Mouse (Mus musculus) liver, postnatal 0 days (tissue): ENCODE measurements around the gene Mup20. TPM values are rescaled to one million over a fixed set of nuclear protein-coding genes. Genes with fewer than 3 reads are reported as not detected.
"Not testable (repeated sequence)": the region's sequence is repeated elsewhere in the genome, so short reads cannot be mapped to it uniquely, and the experiment has no call there.

Source experiments
- ATAC-seq: fragments of 200-750 bp; cut with Nextera tagmentation; 2 replicates; pipeline ENCODE4 v1.8.0; 2017; ENCODE audit warnings: mild to moderate bottlenecking, moderate library complexity
- DNase-seq: peaks from one replicate; pipeline ENCODE4 v3.0.0-alpha.2; 2016
- H3K27ac ChIP-seq: fragments of 300-500 bp; sonication (generic); 2 replicates; pipeline ENCODE4 v1.5.1; 2014; ENCODE audit warnings: antibody characterized with exemption, moderate library complexity, mild to moderate bottlenecking, low read depth
- H3K27me3 ChIP-seq: fragments of 300-500 bp; sonication (generic); 2 replicates; pipeline ENCODE4 v1.6.1; 2014; ENCODE audit warnings: low read length, control low read depth, mixed read lengths; ENCODE audit not compliant: insufficient read depth
- H3K36me3 ChIP-seq: fragments of 300-500 bp; sonication (generic); replicated peaks from 2 replicates; pipeline ENCODE4 v1.6.1; 2014; ENCODE audit warnings: mild to moderate bottlenecking, control low read depth, low read length, moderate library complexity, mixed read lengths; ENCODE audit not compliant: insufficient read depth
- H3K4me1 ChIP-seq: fragments of 300-500 bp; sonication (generic); 2 replicates; pipeline ENCODE4 v1.6.1; 2014; ENCODE audit warnings: antibody characterized with exemption, mild to moderate bottlenecking, control low read depth; ENCODE audit not compliant: insufficient read depth
- H3K4me2 ChIP-seq: fragments of 300-500 bp; sonication (generic); 2 replicates; pipeline ENCODE4 v1.6.1; 2014; ENCODE audit warnings: low read depth, mild to moderate bottlenecking, low read length, moderate library complexity, mixed read lengths
- H3K4me3 ChIP-seq: fragments of 300-500 bp; sonication (generic); 2 replicates; pipeline ENCODE4 v1.5.1; 2014; ENCODE audit warnings: low read depth, low read length
- H3K9ac ChIP-seq: fragments of 300-500 bp; sonication (generic); replicated peaks from 2 replicates; pipeline ENCODE4 v1.6.1; 2014; ENCODE audit warnings: mild to moderate bottlenecking, moderate library complexity
- H3K9me3 ChIP-seq: fragments of 300-500 bp; sonication (generic); 2 replicates; pipeline ENCODE4 v1.6.1; 2016; ENCODE audit warnings: mild to moderate bottlenecking, control low read depth, low read length, mixed read lengths
- CTCF ChIP-seq: sonication (generic); IDR thresholded peaks from 2 replicates; pipeline ENCODE4 v1.5.1; 2016; ENCODE audit warnings: antibody characterized with exemption, low read depth
- EP300 ChIP-seq: IDR thresholded peaks from 2 replicates; pipeline ENCODE4 v1.6.1; 2016; ENCODE audit warnings: antibody characterized with exemption, low read depth, mild to moderate bottlenecking
- WGBS: fragments of 180-500 bp; shearing (Covaris S2); extraction: QIAGEN DNeasy Blood & Tissue Kit; methylation state at CpG from one replicate; pipeline ENCODE4 v1.1.7; 2014; ENCODE audit not compliant: insufficient replicate concordance; 5-methylcytosine and 5-hydroxymethylcytosine counted together
- polyA plus RNA-seq: library from polyadenylated mRNA; unstranded; fragments of >200 nt; fragmentation: Nextera tagmentation; extraction: Ambion mirVana; gene quantifications from 2 replicates; pipeline ENCODE4 v1.2.1, GENCODE M21; 2015

Gene Mup20
- polyA plus RNA-seq, 1 experiment from 2014 or later, result 0.23 TPM

DNA sequence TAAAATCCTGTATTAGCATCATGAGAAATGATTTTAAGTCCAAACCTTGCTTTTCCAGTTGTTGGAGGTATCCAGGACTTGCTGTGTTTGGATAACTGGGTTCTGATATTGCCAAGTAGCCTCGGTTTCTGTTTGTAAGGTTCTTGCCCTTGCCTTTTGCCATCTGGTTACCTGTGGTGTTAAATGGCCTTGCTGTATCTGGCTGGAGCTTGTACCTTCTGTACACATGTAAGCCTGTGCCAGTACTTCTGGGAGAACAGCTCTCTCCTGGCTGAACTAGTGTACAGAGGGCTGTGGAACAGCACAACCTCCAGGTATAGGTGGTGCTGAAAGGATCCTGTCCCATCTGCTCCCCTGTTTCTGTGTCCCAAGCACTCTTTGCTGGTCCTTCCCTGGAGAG is 27.7 kb downstream of the Mup20 start:
- Histone ChIP-seq H3K4me2 (no peak overlapping the region), H3K9ac (no peak overlapping the region), H3K27ac (no peak overlapping the region), H3K27me3 (no peaks in the 10 kb centered on the region), H3K4me3 (no peak overlapping the region), H3K4me1 (no peaks in the 10 kb centered on the region), H3K36me3 (no peaks in the 10 kb centered on the region), H3K9me3 (no peaks in the 10 kb centered on the region)
- no peak for DNase-seq
- TF ChIP-seq CTCF, result no peak
- no peak for TF ChIP-seq EP300
- no peak for ATAC-seq
- 65% methylated on average over 1 of the region's 1 CpGs for WGBS

DNA sequence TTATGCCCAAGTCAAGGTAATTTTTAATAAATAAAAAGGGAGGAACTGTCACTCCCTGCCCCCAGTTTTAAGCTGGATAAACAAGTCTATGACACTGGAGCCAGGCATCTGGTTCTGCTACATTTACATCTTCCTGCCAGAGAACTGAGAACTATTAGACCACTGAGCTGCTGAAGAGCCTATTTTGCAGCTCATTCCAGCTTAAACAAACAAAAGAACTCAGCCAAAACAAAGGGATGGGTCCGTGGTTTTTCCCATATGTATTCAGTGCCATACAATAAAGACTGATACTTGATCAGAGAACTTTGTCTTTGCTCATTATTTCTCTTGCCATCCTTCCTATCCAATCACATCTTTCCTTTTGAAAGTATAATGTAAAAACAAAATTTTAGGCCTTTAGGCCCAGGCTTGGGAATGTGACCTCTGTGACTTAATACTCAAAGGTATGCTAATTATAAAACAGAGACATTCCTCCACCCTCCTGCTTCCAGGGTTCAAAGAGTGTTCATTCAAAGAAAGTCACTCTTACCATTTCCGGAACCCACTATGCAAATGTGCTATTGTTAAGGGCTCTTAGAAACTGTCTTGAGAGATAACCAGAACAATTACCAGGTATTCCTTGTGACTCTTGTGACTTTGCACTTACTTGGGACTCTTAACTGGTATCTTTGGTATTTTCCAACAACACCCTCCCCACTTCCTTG is 29.6 kb downstream of the Mup20 start:
- Histone ChIP-seq H3K4me3 (no peak overlapping the region), H3K9me3 (no peaks in the 10 kb centered on the region), H3K36me3 (no peaks in the 10 kb centered on the region), H3K4me2 (no peak overlapping the region), H3K4me1 (no peaks in the 10 kb centered on the region), H3K27ac (no peak overlapping the region), H3K9ac (no peak overlapping the region), H3K27me3 (no peaks in the 10 kb centered on the region)
- DNase-seq (no peak), ATAC-seq (no peak)
- WGBS, result 55% methylated on average over 2 of the region's 2 CpGs
- TF ChIP-seq EP300 (no peak), CTCF (no peak)

GRCm38 (mm10) chr4:62023646-62024045 is 30.3 kb downstream of the Mup20 start:
- TF ChIP-seq EP300 (no peak), CTCF (no peak)
- DNase-seq (no peak), ATAC-seq (no peak)
- Histone ChIP-seq H3K9ac (no peak overlapping the region), H3K4me2 (no peak overlapping the region), H3K9me3 (no peaks in the 10 kb centered on the region), H3K36me3 (no peaks in the 10 kb centered on the region), H3K27me3 (no peaks in the 10 kb centered on the region), H3K4me1 (no peaks in the 10 kb centered on the region), H3K4me3 (no peak overlapping the region), H3K27ac (no peak overlapping the region)
- WGBS, result 73% methylated on average over 4 of the region's 4 CpGs

GRCm38 (mm10) chr4:62023120-62023519 is 30.8 kb downstream of the Mup20 start:
- H3K4me3 ChIP-seq, result no peak overlapping the region
- no peaks in the 10 kb centered on the region for H3K27me3 ChIP-seq
- peak; percentile 75 for ATAC-seq
- H3K36me3 ChIP-seq, result no peaks in the 10 kb centered on the region
- no peak overlapping the region for H3K4me2 ChIP-seq
- H3K9me3 ChIP-seq, result no peaks in the 10 kb centered on the region
- WGBS, result 51% methylated on average over 2 of the region's 2 CpGs
- TF ChIP-seq EP300, result no peak
- TF ChIP-seq CTCF, result no peak
- H3K9ac ChIP-seq, result no peak overlapping the region
- H3K4me1 ChIP-seq, result no peaks in the 10 kb centered on the region
- no peak overlapping the region for H3K27ac ChIP-seq
- no peak for DNase-seq

DNA sequence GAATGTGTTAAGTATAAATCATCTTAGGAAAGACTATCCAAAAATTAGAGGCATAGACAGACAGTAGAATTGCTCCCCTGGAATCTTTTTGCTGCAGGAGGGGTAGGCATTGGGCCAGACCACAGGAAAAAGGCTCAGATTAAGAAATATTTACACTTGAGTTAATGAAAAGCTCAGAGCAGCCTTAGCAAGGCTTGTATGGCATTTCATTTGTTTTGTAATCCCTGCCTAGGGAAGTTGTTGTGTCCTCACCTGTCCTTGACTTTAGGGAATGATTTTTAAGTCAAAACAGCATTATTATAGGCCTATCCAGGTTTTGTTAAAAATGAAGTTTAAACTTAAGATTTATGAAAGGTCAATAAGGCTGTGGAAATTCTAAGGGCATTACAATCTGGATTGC is 33.4 kb downstream of the Mup20 start:
- H3K9me3 ChIP-seq, H3K27me3 ChIP-seq, H3K4me1 ChIP-seq, DNase-seq, H3K36me3 ChIP-seq, H3K4me3 ChIP-seq, H3K27ac ChIP-seq, H3K4me2 ChIP-seq, H3K9ac ChIP-seq: not testable (repeated sequence)
- peak; percentile 76 for ATAC-seq

Other genes with a start within 250 kb of the Mup20 start
- not detected in 2 replicates for gene Mup5, start 218.9 kb downstream of the Mup20 start, polyA plus RNA-seq
- gene Mup3, start 33.2 kb upstream of the Mup20 start, polyA plus RNA-seq, result not detected in 2 replicates
- not detected in 2 replicates for gene Mup21, start 96.7 kb upstream of the Mup20 start, polyA plus RNA-seq
- 0.25 and 0.31 TPM in 2 replicates for gene Zfp37, start 176.9 kb upstream of the Mup20 start, polyA plus RNA-seq
- gene Slc31a2, start 208.4 kb upstream of the Mup20 start, polyA plus RNA-seq, result 8.9 and 9.2 TPM in 2 replicates